Mouse (Mus musculus): Measurements from ENCODE around the gene Rap1gap.

DNA sequence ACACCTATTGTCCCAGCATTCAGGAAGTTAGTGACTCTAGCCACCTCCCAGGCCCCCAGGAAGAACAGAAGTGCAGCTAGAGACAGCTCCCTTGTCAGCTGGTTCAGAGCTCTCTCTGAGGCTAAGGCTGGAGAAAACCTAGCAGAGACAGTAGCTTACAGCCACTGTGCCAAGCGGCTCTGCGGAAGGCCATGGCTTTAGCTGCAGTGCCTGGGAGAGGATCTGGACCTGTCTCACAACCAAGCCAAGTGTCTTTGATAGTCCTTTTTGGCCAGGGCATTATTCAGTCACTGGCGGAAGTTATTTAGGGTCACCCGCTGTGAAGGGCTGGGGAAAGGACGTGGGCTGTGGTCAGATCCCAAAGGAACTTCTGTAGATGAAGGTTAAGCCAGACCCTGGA lies 103.9 kb downstream of the Rap1gap start:
- no peak for TF ChIP-seq POLR2A (IDR thresholded peaks at IDR 0.05; ENCODE audit: insufficient read length, low read depth)
- TF ChIP-seq MAX (IDR thresholded peaks at IDR 0.05; ENCODE audit: low read depth) = no peak
- no peak for TF ChIP-seq USF1 (IDR thresholded peaks at IDR 0.05; ENCODE audit: low read depth)
- TF ChIP-seq MYOG (IDR thresholded peaks at IDR 0.05; ENCODE audit: control insufficient read depth in 1 of 3, insufficient read depth in 1 of 3, insufficient read length in 2 of 3, low read depth in 2 of 3) = no peak
- TF ChIP-seq SRF (IDR thresholded peaks at IDR 0.05; ENCODE audit: control insufficient read depth, insufficient read length, low read depth) = no peak
- no peak for TF ChIP-seq CEBPB (IDR thresholded peaks at IDR 0.05; ENCODE audit: insufficient read depth, poor library complexity, severe bottlenecking)
- TF ChIP-seq TCF12 (IDR thresholded peaks at IDR 0.05; ENCODE audit: insufficient read depth, poor library complexity, severe bottlenecking) = no peak
- TF ChIP-seq POLR2AphosphoS2 (IDR thresholded peaks at IDR 0.05; ENCODE audit: insufficient read length, low read depth) = no peak
- TF ChIP-seq MYOD1 (IDR thresholded peaks at IDR 0.05; ENCODE audit: control insufficient read depth in 1 of 3, insufficient read length in 2 of 3, low read depth in 2 of 3) = no peak
- no peak for TF ChIP-seq E2F4 (IDR thresholded peaks at IDR 0.05; ENCODE audit: insufficient read depth)
- TF ChIP-seq TCF3 (IDR thresholded peaks at IDR 0.05; ENCODE audit: insufficient read length, low read depth) = no peak
- TF ChIP-seq REST (IDR thresholded peaks at IDR 0.05; ENCODE audit: insufficient read depth, insufficient read length) = no peak
